ENCODE assay signal across 26 mouse cellular contexts in genomic region chr14:71473907-71474306, GRCm38 (mm10).
DNase-seq lines count a peak whose midpoint lies in the region; ATAC-seq and TF ChIP-seq lines count a peak whose summit lies in the region.
"Had no signal": no experiment of that assay in that cellular context is flagged by ENCODE, and none has a peak within 500 bp of the region (broad histone marks: within the 10 kb centered on the region; RNA-seq: fewer than 3 reads in every experiment).

No protein-coding gene starts in this region.

- WGBS in heart, postnatal 0 days = 37% methylated on average over 6 of the region's 6 CpGs

- H3K27ac ChIP-seq in heart, postnatal 0 days (ENCODE audit: low read depth) = no peak overlapping the region
- H3K27ac ChIP-seq: forebrain, embryonic 15.5 days; heart, embryonic 13.5 days; hindbrain, embryonic 14.5 days; layer of hippocampus, adult 2 months; limb, embryonic 13.5 days; liver, embryonic 12.5 days; neural tube, embryonic 15.5 days had no signal

- no peak overlapping the region for H3K9ac ChIP-seq in heart, postnatal 0 days (replicated peaks; ENCODE audit: low read depth, low read length)
- H3K9ac ChIP-seq: forebrain, embryonic 15.5 days; heart, embryonic 13.5 days; hindbrain, embryonic 14.5 days; limb, embryonic 13.5 days; liver, embryonic 12.5 days; neural tube, embryonic 15.5 days had no signal

- no peaks in the 10 kb centered on the region for H3K9me3 ChIP-seq in heart, postnatal 0 days (replicated peaks; ENCODE audit: control insufficient read depth, low read length)
- H3K9me3 ChIP-seq: forebrain, embryonic 15.5 days; heart, embryonic 13.5 days; limb, embryonic 13.5 days; liver, embryonic 12.5 days; neural tube, embryonic 15.5 days had no signal

- TF ChIP-seq CTCF in heart, postnatal 0 days (IDR thresholded peaks at IDR 0.05; ENCODE audit: low read depth) = no peak

- no peaks in the 10 kb centered on the region for H3K36me3 ChIP-seq in heart, postnatal 0 days (replicated peaks; ENCODE audit: control insufficient read depth, insufficient read depth, low read length)
- H3K36me3 ChIP-seq: forebrain, embryonic 15.5 days; heart, embryonic 13.5 days; limb, embryonic 13.5 days; liver, embryonic 12.5 days; neural tube, embryonic 15.5 days had no signal

- TF ChIP-seq EP300 in heart, postnatal 0 days (IDR thresholded peaks at IDR 0.05; ENCODE audit: low read depth) = 0 out of 2 replicates have a peak, but pooled peaks have one; percentile 27

- ATAC-seq in heart, postnatal 0 days (ENCODE audit: insufficient read depth, low read depth) = peak; percentile 79; the same call in 1 of the 2 replicates
- ATAC-seq: CD4-positive, CD25-positive, alpha-beta regulatory T cell, adult 4 months; forebrain, embryonic 15.5 days; inflammation-experienced regulatory T-cells, adult 6 months; liver, embryonic 12.5 days had no signal

- DNase-seq in cerebellum, adult 18-20 months = peak; percentile 5 to 12
- no peak for DNase-seq in cerebellum, adult 8-10 months
- peak; percentile 31 for DNase-seq in brain, adult 2 months (ENCODE audit: low read depth, low spot score)
- peak; percentile 51 to 52 for DNase-seq in cerebellum, postnatal 10 days
- DNase-seq in heart, postnatal 0 days (ENCODE audit: low spot score) = peak; percentile 66
- DNase-seq in kidney, adult 11 months = no peak
- DNase-seq in gastrocnemius, postnatal 10 days = no peak
- DNase-seq in ovary, postnatal 10 days (ENCODE audit: low spot score) = no peak
- DNase-seq: adrenal gland, postnatal 25 days; kidney, adult 2 months; kidney, postnatal 25 days; layer of hippocampus, postnatal 36 days; lung, adult 18-20 months; lung, postnatal 14 days; thymus, adult 18-20 months; thymus, postnatal 36 days had no signal

- no peaks in the 10 kb centered on the region for H3K27me3 ChIP-seq in heart, postnatal 0 days (ENCODE audit: control insufficient read depth, insufficient read depth, low read length)
- H3K27me3 ChIP-seq: forebrain, embryonic 15.5 days; heart, embryonic 13.5 days; limb, embryonic 13.5 days; liver, embryonic 12.5 days; neural tube, embryonic 15.5 days had no signal

- H3K4me1 ChIP-seq in heart, postnatal 0 days (ENCODE audit: control insufficient read depth, insufficient read depth) = 0 out of 2 replicates have a peak, but pooled peaks cover 5% of the 10 kb centered on the region
- H3K4me1 ChIP-seq: forebrain, embryonic 15.5 days; limb, embryonic 13.5 days; liver, embryonic 12.5 days; neural tube, embryonic 15.5 days had no signal

- H3K4me2 ChIP-seq in heart, postnatal 0 days (ENCODE audit: low read depth, low read length) = no peak overlapping the region
- H3K4me2 ChIP-seq: forebrain, embryonic 15.5 days; heart, embryonic 13.5 days; hindbrain, embryonic 14.5 days; limb, embryonic 13.5 days; liver, embryonic 12.5 days; midbrain, embryonic 11.5 days; neural tube, embryonic 15.5 days had no signal

- no peak overlapping the region for H3K4me3 ChIP-seq in heart, postnatal 0 days (ENCODE audit: low read depth, low read length)
- H3K4me3 ChIP-seq: forebrain, embryonic 15.5 days; heart, embryonic 13.5 days; layer of hippocampus, adult 2 months; limb, embryonic 13.5 days; liver, embryonic 12.5 days; neural tube, embryonic 15.5 days had no signal

Comparison
In these comparisons a context has a peak if more than half of its experiments do, and no peak if none do; other contexts are left out.
1. DNase-seq: peak in cerebellum, adult 18-20 months (2 of 2), brain, adult 2 months (single experiment), cerebellum, postnatal 10 days (2 of 2) and heart, postnatal 0 days (single experiment); none in cerebellum, adult 8-10 months (single experiment), kidney, adult 11 months (single experiment), gastrocnemius, postnatal 10 days (single experiment) and ovary, postnatal 10 days (single experiment).